Mouse (Mus musculus): ENCODE data around the gene Dcxr. TPM values are rescaled to one million over a fixed set of nuclear protein-coding genes. Genes with fewer than 3 reads are reported as not detected.

The Dcxr gene
- total RNA-seq, 2 experiments from 2014 or later = 6.2 to 12.7 TPM

DNA sequence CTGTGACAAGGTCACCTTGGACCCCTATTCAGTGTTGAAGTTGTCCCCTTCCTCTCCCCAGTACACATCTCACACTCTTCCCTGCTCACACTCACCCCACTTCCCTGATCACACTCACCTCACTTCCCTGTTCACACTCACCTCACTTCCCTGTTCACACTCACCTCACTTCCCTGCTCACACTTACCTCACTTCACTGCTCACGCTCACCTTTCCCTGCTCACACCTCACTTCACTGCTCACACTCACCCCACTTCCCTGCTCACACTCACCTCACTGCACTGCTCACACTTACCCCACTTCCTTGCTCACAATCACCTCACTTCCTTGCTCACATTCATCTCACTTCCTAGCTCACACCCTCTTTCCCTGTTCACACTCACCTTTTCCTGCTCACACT, 4.3 kb upstream of the Dcxr start:
- ATAC-seq (replicated peaks; ENCODE audit: low FRiP score, low TSS enrichment, poor library complexity, severe bottlenecking) = no peak

DNA sequence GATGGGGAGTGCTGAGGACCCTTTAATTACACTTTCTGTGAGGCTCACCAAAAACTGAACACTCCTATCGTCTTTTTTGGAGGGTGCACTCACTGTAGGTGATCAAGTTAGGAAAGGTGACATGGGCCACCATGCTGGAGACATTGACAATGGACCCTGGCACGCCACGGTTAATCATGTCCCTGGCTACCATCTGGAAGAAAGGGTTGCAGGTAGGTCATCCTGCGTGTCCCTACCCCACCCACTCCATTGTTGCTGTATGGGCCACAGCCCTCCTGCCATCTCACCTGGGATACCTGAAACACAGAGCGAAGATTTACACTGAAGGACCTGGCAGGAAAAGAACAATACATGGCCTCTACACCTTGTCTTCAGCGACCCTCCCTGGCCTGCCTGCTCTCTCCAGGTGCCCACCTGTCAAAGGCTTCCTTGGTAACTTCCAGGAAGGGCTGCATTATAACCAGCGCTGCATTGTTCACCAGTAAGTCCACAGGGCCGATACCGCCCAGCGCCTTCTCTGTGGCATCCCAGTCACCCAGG, 3.3 kb upstream of the Dcxr start:
- ATAC-seq (replicated peaks; ENCODE audit: low FRiP score, low TSS enrichment, poor library complexity, severe bottlenecking) = no peak

DNA sequence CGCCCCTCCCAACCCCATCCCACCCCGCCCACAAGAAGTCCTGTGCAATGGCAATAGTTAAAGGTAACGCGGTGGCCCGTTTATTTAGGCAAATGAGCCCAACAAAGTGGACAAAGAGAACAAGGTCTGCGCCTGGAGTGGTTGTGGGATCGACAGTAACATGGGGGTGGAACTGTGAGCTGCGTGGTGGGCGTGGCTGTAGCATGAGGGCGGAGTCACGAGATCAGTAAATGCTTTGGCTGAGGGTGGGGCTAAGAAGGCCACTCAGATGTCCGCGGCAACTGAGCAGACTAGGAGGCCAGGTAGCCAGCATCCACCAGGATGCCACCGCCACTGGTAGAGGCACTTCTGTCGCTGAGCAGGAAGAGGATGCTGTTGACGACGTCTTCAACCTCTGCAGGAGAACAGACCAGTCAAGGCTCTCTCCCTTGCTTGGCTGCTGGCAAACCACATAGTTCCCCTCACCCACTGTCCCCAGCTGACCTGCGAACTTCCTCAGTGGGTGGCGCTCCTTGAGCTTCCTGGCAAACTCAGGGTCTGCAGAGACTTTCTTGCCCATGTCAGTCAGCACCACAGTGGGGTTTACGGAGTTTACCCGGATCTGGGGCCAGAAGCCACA, 2.5 kb upstream of the Dcxr start:
- ATAC-seq (replicated peaks; ENCODE audit: low FRiP score, low TSS enrichment, poor library complexity, severe bottlenecking) = peak; percentile 56

DNA sequence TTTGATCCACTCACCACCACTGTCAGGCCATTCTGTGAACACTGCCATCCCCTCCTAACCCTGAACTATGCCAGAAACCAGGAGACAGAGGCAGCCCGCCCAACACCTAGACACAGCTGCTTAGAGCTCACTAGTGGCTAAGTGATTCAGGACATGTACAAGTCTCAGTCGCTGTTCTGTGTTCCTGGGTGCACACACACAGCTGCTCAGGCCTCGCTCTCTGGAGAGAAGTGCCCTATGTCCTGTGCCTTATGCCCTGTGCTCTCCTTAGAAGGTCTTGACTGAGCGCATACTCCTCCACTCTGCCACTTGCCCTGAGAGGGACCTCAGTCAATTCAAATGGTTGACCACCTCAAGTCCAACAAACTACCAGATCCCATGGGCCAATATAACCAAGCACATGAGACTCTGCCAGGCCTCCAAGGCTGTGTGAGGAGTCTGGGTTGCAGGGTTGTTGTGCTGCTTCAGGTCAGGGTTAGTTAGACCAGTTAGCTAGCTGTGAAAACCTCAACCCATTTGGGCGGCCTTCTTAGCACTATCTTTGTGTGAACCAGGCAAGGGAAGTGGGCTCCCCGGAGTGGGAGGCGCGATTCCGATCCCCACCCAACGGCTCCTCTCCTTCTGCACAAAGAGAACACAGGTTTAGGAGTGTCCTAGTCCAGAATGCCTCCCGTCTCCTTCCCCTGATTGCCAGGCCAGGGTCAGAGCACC, 1.6 kb upstream of the Dcxr start:
- ATAC-seq (replicated peaks; ENCODE audit: low FRiP score, low TSS enrichment, poor library complexity, severe bottlenecking) = no peak

DNA sequence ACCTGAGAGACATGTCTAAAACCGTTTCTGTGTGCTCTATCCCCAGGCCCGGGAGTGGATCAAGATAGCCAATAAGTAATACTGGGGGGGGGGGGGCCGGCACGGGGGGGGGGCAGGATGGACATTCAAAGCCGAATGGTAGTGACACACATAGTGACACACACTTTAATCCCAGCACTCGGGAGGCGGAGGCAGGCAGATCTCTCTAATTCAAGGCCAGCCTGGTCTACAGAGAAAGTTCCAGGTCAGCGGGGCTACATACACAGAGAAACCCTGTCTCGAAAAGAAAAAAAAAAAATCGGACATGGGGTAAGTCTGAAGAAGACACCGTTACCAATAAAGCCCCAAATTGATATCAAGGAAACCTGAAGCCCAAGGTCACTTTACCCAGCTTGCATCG, 483 bp upstream of the Dcxr start:
- no peak for ATAC-seq (replicated peaks; ENCODE audit: low FRiP score, low TSS enrichment, poor library complexity, severe bottlenecking)

DNA sequence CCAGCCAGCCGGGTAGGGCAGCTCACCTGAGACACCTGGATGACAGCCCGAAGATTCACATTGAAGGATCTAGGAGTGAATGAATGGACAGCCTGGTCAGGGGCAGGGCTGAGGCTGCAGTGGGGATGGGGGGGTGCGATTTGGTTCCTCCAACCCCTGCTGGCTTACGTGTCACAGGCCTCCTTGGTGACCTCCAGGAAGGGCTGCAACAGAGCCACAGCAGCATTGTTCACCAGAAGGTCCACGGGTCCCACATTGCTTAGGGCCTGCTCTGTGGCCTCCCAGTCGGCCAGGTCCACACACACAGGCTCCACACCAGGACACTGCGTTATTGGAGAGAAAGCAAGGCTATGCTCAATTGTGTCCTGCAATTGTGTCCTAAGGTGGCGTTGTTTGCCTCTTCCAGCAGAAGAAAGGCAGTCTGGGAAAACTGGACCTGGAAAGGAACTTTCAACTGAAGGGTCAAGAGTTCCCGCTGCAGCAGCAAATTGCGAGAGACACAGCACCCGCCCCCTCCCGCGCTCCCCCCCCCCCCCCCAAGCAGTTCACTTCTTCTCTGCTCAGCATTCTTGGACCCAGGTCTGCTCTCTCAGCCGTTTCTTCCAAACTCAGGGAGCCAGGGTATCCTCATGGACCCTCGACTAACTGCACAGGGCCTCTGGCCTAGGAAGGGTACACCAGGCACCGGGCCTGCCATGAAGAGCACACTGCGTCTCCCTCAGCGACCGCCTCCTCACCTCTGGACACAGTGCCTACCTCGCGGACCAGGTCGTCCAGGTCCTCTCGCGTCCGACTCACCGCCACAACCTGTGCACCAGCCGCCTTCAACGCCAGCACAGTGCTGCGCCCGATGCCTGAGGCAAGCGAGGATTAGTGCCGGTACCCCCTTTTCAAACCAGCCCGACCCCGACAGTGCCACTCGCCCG, 575 bp downstream of the Dcxr start:
- ATAC-seq (replicated peaks; ENCODE audit: low FRiP score, low TSS enrichment, poor library complexity, severe bottlenecking) = peak; percentile 40

DNA sequence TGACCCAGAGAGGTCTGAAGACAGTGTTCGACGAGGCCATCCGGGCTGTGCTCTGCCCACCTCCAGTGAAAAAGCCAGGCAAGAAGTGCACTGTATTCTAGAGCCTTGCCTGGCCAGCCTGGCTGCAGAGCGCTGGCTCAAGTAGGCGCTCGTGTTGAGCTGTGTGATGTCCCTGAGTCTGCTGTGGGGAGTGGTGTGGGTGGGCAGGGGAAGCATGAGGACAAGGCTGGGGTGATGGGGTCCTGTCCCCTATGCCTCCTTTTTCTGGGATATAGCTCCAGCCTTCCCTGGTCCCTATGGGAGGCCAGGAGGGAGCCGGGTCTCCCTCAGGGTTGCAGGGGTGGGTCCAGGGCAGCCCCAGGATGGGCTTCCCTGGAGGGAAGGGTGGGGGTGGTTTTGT, 3.6 kb downstream of the Dcxr start:
- ATAC-seq (replicated peaks; ENCODE audit: low FRiP score, low TSS enrichment, poor library complexity, severe bottlenecking) = no peak

DNA sequence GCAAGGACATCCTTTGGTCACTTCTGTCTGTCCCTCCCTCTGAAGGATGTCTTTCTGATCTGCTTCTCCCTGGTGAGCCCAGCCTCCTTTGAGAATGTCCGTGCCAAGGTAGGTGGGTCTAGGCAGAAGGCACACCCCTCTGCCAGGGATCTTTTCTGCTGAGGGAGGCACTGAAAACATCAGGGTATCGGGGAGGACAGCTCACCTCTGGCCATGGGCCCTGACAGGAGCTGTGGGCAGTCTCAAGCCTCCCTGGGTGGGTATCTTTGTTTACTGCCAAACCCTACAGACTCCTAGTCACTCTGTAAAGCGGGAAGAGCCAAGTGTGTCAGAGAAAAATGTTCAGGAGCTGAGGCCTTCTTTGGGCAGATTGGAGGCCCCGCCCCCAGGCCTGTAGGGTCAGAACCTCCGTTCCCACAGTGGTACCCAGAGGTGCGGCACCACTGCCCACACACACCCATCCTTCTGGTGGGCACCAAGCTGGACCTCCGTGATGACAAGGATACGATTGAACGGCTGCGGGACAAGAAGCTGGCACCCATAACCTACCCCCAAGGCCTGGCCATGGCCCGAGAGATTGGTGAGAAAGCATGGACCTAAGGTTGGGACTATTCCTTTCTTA, 4.2 kb downstream of the Dcxr start:
- ATAC-seq (replicated peaks; ENCODE audit: low FRiP score, low TSS enrichment, poor library complexity, severe bottlenecking) = no peak

DNA sequence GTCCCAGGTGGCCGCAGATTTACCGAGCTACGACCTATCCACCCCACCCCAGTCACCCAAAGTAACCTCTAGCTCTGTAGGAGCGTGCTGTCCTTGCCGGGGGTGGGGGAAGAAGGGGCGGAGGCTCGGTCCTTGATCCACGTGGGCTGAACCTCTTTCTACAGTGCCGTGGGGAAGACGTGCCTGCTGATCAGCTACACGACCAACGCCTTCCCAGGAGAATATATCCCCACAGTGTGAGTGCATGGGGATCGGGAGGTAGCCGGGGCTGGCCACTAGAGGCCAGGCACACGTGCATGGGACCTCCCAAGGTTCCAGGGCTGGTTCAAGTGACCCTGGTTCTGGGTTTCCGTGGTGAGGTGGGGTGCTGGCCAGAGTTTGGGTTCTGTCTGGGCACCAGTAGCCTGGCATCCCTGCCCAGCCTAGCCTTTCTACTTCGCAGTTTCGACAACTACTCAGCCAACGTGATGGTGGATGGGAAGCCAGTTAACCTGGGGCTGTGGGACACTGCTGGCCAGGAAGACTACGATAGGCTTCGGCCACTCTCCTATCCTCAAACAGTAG, 4.9 kb downstream of the Dcxr start:
- ATAC-seq (replicated peaks; ENCODE audit: low FRiP score, low TSS enrichment, poor library complexity, severe bottlenecking) = no peak

DNA sequence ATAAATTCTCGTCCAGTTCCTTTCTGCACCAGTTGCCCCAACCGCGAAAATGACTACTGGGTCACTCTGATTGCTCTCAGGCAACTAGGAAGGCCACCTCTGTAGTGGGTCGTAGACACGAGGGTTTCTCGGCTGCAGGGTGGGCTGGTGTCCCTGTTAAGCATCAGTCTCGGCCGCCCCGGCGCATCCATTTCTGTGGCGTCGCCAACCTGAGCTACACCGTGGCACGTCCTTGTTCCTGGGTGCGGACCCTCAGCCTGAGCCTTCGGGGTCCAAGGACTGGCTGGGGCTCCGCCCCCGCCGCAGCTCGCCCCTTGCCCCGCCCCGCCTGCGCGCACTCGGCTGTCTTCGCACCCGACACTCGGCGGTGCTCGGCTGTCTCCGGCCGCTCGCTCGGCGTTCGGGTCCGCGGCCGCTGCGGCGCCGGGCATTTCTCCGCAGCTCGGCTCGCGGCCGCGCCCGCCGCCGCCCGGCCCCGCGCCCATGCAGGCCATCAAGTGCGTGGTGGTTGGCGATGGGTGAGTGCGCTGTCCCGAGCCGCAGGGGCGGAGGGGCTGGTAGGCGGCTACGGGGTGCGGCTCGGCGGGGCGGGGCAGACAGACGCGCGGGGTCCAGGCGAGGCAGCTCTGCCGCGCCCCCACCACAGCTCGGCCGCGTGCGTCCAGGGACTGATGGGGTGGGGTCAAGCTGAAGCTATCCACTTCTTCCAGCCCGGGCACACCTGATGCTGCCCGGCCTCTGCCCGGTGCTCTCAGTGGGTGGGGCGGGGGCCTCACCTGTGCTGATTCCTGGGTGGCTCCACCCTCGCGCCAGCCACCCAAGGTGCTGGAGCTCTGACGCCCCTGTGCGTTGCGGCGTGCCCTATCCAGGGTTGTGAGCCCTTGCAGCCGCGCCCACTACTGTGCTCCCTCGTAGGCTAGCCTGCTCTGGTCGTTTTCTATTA, 5.7 kb downstream of the Dcxr start, which contains the start of gene Rac3:
TSS of gene Rac3 (plus strand) at position 347 of the 943 bp plus-strand sequence.
- peak; percentile 35; the same call in 1 of the 2 replicates for ATAC-seq (replicated peaks; ENCODE audit: low FRiP score, low TSS enrichment, poor library complexity, severe bottlenecking)

DNA sequence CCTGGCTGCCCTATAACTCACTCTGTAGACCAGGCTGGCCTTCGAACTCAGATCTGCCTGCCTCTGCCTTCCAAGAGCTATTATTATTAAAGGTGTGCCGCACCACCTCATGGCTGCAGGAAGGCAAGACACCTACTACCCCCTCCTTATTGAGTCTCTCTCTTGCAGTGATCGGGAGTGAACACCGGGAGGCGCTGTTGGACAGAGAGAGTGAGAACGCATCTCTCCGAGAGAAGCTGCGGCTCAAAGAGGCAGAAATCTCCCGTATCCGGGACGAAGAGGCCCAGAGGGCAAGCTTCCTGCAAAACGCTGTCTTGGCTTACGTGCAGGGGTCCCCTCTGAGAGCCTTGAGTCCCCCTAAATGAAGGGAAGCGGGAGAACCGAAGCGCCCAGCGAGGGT, 6.6 kb downstream of the Dcxr start:
- peak; percentile 76 for ATAC-seq (replicated peaks; ENCODE audit: low FRiP score, low TSS enrichment, poor library complexity, severe bottlenecking)

DNA sequence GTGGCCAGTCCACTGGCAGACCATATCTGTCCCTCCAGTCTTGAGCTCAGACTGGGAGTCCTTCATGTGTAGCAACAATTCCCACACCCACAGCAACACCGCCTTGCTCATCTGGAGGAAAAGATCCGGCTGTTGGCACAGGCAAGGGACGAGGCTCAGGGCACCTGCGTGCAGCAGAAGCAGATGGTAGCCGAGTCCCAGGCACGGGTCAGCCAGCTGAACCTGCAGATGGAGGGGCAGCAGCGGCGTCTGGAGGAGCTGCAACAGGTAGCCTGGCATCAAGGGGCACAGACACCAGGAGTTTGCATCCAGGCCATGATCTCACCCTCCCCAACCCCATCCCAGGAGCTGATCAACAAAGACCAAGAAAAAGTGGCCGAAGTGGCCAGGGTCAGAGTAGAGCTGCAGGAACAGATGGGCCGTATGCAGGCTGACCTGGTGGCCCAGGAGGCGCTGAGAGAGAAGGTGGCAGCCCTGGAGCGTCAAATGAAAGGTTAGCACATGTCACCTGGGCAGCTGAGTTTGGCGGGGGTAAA, 7.2 kb downstream of the Dcxr start:
- no peak for ATAC-seq (replicated peaks; ENCODE audit: low FRiP score, low TSS enrichment, poor library complexity, severe bottlenecking)

DNA sequence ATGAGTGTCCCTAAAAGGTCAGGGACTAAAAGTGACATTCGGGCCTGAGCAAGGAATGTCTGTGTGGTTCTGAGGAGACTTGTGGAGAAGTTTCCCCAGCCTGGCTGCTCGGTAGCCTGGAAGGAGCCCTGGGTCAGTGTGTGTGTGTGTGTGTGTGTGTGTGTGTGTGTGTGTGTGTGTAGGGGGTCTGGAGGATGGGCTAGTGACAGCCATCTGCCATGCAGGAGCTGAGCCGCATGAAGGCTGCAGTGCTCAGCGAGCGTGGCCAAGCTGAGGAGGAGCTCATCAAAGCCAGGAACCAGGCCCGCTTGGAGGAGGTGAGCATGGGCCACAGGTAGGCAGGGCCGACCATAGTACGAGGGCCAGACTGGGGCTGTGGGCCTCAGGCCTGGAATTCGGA, 7.8 kb downstream of the Dcxr start:
- no peak for ATAC-seq (replicated peaks; ENCODE audit: low FRiP score, low TSS enrichment, poor library complexity, severe bottlenecking)

DNA sequence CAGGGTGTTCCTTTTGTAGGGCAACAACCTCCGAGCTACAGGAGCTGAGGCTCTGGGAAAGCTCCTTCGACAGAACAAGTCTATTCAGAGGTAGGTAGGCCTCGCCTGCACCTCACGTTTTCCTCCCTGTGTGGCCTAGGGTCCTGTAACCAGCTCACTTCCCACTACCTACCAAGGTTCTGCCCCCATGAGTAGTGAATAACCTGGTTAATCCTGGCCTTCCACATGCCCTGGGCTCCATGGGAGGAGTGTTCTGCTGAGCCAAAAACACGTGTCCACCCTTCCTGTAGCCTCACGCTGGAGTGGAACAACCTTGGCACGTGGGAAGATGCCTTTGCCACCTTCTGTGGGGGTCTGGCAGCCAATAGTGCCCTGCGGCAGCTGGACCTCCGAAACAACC, 11.9 kb downstream of the Dcxr start:
- ATAC-seq (replicated peaks; ENCODE audit: low FRiP score, low TSS enrichment, poor library complexity, severe bottlenecking) = no peak

DNA sequence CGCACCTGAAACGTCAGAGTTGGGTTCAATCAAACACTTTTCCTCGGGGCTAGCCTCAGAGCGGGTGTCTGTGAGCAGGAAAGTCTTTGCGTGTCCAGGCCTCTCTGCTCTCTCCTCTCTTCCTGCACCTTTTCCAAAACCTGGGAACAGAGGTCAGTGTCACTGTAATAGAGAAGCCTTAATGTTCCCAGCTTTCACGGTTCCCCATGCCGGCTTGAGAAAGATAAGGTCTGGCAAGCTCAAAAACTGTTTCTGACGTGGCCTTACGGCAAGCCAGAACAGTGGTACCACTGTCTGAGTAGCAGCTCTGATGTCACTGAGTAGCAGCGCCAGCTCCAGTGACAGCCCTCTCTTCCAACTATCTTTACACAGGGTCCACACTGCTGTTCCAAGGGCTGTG, 12.5 kb downstream of the Dcxr start:
- no peak for ATAC-seq (replicated peaks; ENCODE audit: low FRiP score, low TSS enrichment, poor library complexity, severe bottlenecking)

DNA sequence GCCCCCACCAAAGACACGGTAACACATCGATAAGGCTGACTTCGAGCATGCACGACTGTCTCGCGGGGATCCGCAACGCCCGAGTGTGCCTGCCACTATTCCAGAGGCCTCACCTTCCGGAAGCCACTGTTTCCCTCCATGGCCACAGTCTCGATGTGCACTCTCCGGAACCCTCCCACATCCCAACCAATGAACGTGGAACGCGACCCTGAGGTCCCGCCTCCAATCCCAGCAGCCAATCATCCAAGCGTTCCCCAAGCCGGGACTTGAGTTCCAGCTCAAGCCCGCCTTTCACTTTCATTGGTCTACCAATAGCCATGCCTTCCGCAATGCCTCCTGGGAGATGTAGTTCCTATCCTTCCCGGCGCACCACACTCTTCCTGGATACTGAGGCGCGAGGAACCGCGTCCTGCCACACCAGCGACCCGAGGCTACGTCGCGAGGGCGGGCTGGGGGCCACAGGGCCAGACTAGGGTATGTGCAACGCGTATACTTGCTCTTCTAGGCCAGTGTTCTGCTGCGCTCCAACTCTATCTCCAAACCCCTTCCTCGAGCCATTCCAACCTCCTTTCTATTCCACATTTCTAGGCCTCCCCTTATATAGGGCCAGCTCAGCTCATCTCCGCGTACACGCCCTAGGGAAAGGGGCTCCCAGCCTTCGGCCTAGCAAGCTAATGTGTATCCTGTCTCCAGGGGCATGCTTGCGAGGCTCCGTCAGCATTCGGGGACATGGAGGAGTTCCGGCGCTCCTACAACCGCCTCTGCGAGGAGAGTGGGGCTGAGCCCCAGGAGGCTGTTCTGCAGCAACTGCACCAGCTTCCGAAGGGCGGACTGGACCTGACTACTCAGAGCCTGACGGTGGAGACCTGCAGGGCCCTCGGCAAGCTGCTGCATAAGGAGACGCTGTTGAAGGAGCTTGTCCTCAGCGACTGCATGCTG, 13.2 kb downstream of the Dcxr start, which contains the start of the genes Cenpx and Lrrc45:
TSS of gene Cenpx (minus strand) at position 159 of the 939 bp plus-strand sequence.
TSS of gene Lrrc45 (plus strand) at position 346 of the 939 bp plus-strand sequence.
- ATAC-seq (replicated peaks; ENCODE audit: low FRiP score, low TSS enrichment, poor library complexity, severe bottlenecking) = peak; percentile 95
